Mouse (Mus musculus): ENCODE data around the gene Slc2a4. TPM values are rescaled to one million over a fixed set of nuclear protein-coding genes. Genes with fewer than 3 reads are reported as not detected.

Slc2a4 gene
- polyA plus RNA-seq, 1 experiment from 2014 or later = 12.8 TPM

DNA sequence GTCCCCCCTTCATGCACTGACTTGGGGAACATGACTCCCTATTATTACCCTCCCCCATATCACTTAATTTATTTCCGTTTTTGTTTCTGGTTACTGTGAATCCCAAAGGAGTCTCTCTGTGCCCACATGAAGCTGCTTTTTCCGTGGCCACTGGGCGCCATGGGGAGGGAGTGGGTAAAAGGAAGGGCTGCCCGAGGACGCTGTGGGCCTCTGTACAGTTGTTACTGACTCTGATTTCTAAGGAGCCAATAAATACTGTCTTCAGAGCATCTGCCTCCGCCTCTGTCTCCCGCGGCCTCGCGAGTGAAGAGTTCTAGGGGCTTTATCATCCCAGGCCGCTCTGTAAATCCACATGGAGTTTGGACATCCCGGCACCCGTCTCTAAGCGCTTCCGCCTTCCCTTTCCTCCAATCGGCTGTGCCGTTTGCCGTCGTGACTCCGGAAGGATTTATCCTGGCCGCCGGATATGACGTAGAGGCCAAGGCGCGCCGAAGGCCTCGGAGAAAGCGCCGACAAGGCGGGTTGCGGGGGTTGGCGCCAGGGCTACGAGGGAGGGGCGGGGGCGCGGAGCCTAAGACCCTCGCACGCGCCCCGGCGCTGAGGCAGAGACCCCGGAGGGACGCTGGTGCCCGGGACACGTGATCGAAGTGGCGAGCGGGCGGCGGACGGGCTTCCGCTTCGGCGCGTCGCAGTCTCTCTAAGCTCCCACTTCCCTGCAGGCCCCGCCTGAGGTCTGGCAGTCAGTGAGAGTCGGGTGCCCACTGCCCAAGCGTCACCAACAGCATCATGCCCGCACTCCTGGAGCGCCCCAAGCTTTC lies 34.2 kb downstream of the Slc2a4 start, which contains the start of gene Gps2:
Gps2 (plus strand) TSS at position 335 of the 818 bp plus-strand sequence.
- H3K4me1 ChIP-seq = peaks cover 53% of the 10 kb centered on the region
- WGBS = 2% methylated on average over 61 of the region's 61 CpGs

DNA sequence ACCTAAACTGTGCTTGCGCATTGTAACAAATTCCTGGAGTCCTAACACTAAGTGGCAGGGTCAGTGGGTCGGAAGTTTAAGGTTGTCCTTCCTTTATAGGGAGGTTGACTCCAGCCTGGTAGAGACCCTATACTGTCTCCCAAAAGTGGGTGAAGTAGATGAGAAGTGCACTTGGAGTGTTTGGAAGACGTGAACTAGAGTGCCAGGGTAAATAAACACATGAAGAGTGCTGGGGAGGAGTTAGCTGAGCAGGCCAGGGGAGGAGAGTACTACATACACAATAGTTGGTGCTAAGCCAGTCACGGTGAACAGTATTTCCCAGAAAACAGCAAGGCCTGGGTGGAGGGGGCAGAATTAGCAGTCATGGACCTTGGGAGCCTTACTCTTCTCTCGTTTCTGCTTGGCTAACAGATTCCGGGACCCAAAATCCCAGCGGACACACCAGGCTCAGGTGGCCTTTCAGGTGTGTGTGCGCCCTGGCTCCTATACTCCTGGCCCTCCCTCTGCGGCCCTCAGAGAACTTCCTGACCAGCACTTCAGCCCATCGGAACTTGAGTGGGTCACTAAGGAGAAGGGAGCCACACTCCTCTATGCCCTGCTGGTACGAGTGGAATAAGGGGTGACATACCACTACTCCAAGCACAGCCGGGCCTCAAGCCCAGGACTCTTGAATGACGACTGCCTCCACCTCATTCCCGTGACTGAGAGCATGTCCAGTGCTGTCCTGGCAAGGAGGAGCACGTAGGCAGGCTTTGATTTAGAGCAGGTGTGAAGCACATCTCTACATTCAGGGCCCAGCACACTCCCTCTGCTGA lies 35.1 kb downstream of the Slc2a4 start:
- Histone ChIP-seq H3K27me3 (ENCODE audit: low read depth, poor library complexity, severe bottlenecking) (no peaks in the 10 kb centered on the region), H3K4me1 (peaks cover 46% of the 10 kb centered on the region), H3K4me3 (peak overlapping the region; percentile 97), H3K36me3 (peaks cover 90% of the 10 kb centered on the region), H3K27ac (replicated peaks) (peak overlapping the region; percentile 96), H3K9me3 (replicated peaks) (no peaks in the 10 kb centered on the region)
- 81% methylated on average over 15 of the region's 15 CpGs for whole genome bisulfite sequencing
- no peak for DNase-seq (ENCODE audit: low spot score)

More for the DNA sequence above, 34.2 kb downstream of the Slc2a4 start, which contains the start of gene Gps2:
- Histone ChIP-seq H3K4me3 (peak within 1 kb of the TSS; percentile 97), H3K36me3 (peaks cover 90% of the 10 kb centered on the region), H3K27ac (replicated peaks) (peak within 1 kb of the TSS; percentile 96), H3K9me3 (replicated peaks) (no peaks in the 10 kb centered on the region), H3K27me3 (ENCODE audit: low read depth, poor library complexity, severe bottlenecking) (no peaks in the 10 kb centered on the region)
- peak; percentile 97 for DNase-seq (ENCODE audit: low spot score)

DNA sequence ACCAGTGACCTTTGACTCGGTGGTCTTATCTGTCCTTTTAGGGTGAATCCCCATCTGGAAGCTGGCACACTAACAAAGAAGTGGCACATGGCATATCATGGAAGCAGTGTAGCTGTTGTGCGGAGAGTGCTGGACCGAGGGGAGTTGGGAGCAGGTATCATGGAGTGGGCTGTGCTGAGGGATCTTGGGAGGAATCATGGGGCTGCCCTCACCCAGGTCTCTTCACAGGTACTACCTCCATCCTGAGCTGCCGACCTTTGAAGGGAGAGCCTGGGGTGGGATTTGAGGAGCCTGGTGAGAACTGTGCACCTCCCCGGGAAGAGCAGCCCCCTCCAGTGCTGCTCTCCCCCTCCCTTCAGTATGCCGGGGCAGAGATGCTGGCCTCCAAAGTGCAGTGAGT lies 36.3 kb downstream of the Slc2a4 start:
- Histone ChIP-seq H3K9me3 (replicated peaks) (no peaks in the 10 kb centered on the region), H3K27me3 (ENCODE audit: low read depth, poor library complexity, severe bottlenecking) (no peaks in the 10 kb centered on the region), H3K4me1 (peaks cover 37% of the 10 kb centered on the region), H3K27ac (replicated peaks) (no peak overlapping the region), H3K4me3 (no peak overlapping the region), H3K36me3 (peaks cover 90% of the 10 kb centered on the region)
- 94% methylated on average over 6 of the region's 6 CpGs for WGBS
- no peak for DNase-seq (ENCODE audit: low spot score)

DNA sequence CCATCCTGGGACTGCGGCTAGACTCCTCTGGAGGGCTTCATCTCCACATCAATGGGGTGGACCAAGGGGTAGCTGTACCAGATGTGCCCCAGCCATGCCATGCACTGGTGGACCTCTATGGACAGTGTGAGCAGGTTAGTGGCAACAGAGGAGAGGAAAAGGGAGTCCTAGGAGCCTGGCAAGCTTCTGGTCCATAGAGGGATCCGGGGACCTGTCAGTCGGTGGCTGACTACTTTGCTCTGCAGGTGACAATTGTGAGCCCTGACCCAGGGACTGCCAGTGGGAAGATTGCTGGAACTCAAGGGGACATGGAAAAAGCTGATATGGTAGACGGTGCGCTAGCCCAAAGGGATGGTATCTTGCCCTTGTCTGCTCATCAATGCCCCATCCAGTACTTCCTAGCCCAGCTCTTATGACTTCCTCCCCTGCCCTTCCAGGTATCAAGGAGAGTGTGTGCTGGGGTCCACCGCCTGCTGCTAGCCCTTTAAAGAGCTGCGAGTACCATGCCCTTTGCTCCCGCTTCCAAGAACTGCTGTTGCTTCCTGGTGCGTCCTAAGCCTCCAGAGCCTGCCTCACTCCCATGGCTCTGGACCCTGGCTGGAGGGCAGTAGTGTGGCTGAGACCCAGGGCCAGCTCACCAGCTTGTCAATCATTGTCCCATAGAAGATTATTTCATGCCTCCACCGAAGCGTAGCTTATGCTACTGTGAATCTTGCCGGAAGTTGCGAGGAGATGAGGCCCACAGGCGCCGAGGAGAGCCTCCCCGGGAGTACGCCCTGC lies 37.0 kb downstream of the Slc2a4 start:
- Histone ChIP-seq H3K27ac (replicated peaks) (no peak overlapping the region), H3K9me3 (replicated peaks) (no peaks in the 10 kb centered on the region), H3K27me3 (ENCODE audit: low read depth, poor library complexity, severe bottlenecking) (no peaks in the 10 kb centered on the region), H3K4me1 (peaks cover 29% of the 10 kb centered on the region), H3K36me3 (peaks cover 90% of the 10 kb centered on the region), H3K4me3 (0 out of 2 replicates have a peak overlapping the region, but pooled peaks have one; percentile 1)
- 93% methylated on average over 17 of the region's 17 CpGs for WGBS
- no peak for DNase-seq (ENCODE audit: low spot score)

DNA sequence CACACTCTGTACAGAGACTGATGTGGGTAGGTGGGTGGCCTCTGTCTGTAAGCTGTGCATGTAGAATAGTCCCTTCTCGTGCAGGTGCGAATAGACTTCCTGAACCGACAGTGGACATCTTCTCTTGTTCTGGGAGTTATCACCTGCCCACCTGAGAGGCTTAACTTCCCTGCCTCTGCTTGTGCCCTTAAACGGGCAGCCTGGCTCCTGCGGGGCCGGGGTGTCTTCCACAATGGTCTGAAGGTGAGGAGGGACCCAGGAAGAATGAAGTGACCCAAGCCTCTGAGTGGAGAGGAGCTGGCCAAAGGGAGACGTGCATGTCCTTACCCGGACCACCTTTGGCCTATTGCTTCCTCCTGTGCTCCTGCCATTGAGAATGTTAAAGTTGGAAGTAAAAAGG lies 37.8 kb downstream of the Slc2a4 start:
- H3K27me3 ChIP-seq (ENCODE audit: low read depth, poor library complexity, severe bottlenecking) = no peaks in the 10 kb centered on the region
- no peak for DNase-seq (ENCODE audit: low spot score)
- H3K36me3 ChIP-seq = peaks cover 90% of the 10 kb centered on the region
- no peaks in the 10 kb centered on the region for H3K9me3 ChIP-seq (replicated peaks)
- peaks cover 21% of the 10 kb centered on the region for H3K4me1 ChIP-seq
- H3K4me3 ChIP-seq = peak overlapping the region; percentile 1; the same call in 1 of the 2 replicates
- no peak overlapping the region for H3K27ac ChIP-seq (replicated peaks)
- WGBS = 93% methylated on average over 8 of the region's 8 CpGs

DNA sequence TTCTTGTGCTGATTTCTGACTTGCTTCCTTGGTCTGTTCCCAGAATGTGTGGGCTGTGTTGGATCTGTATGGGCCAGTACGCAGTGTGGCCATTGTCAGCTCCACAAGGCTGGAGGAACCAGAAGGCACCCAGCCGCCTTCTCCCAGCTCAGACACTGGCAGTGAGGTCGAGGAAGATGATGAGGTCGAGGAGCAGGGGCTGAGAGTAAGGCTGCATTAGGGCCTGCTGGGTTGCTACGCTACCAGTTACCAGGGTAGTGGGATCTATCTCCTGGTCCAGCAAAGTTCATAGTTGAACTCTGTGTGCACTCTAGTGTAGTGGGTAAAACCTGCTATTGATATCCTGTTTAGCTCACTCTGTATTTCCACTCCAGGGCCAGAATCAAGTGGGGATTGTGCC lies 38.8 kb downstream of the Slc2a4 start:
- WGBS = 92% methylated on average over 5 of the region's 5 CpGs
- Histone ChIP-seq H3K27ac (replicated peaks) (no peak overlapping the region), H3K27me3 (ENCODE audit: low read depth, poor library complexity, severe bottlenecking) (no peaks in the 10 kb centered on the region), H3K36me3 (peaks cover 94% of the 10 kb centered on the region), H3K9me3 (replicated peaks) (no peaks in the 10 kb centered on the region), H3K4me1 (peaks cover 11% of the 10 kb centered on the region), H3K4me3 (no peak overlapping the region)
- no peak for DNase-seq (ENCODE audit: low spot score)

DNA sequence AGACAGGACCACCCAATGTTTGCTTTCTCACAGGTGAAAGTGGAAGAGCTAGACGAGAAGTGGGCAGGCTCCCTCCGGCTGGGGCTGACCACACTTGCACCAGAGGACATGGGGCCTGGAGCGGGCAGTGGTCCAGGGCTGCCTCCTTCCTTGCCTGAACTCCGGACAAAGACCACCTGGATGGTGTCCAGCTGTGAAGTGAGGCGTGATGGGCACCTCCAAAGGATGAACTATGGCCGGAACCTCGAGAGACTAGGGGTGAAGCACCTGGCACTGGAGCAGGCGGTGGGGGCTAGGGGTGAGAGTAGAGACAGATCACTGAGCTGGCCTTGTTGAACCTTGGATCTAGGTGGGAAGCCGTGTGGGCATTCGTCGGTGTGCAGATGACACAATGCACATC lies 39.3 kb downstream of the Slc2a4 start:
- no peaks in the 10 kb centered on the region for H3K27me3 ChIP-seq (ENCODE audit: low read depth, poor library complexity, severe bottlenecking)
- 94% methylated on average over 11 of the region's 11 CpGs for WGBS
- H3K4me3 ChIP-seq = no peak overlapping the region
- H3K27ac ChIP-seq (replicated peaks) = no peak overlapping the region
- DNase-seq (ENCODE audit: low spot score) = no peak
- H3K9me3 ChIP-seq (replicated peaks) = no peaks in the 10 kb centered on the region
- H3K4me1 ChIP-seq = peaks cover 10% of the 10 kb centered on the region
- peaks cover 100% of the 10 kb centered on the region for H3K36me3 ChIP-seq

DNA sequence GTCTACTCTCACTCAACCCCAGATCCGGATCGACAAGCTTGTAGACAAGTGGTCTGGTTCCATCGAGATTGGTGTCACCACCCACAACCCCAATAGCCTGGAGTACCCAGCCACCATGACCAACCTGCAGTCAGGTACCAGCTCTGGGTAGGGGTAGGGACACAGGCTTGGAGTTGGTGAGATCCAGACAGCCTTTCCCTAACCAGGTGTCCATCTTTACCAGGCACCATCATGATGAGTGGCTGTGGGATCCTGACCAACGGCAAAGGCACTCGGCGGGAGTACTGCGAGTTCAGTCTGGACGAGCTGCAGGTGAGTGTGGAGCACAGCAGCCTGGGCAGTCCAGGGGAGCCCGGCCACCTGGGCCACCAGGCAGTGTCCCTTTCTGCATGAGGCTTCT lies 43.7 kb downstream of the Slc2a4 start:
- Histone ChIP-seq H3K9me3 (replicated peaks) (no peaks in the 10 kb centered on the region), H3K27me3 (ENCODE audit: low read depth, poor library complexity, severe bottlenecking) (no peaks in the 10 kb centered on the region), H3K27ac (replicated peaks) (no peak overlapping the region), H3K36me3 (peaks cover 65% of the 10 kb centered on the region), H3K4me1 (peaks cover 32% of the 10 kb centered on the region), H3K4me3 (peak overlapping the region; percentile 8; the same call in 1 of the 2 replicates)
- DNase-seq (ENCODE audit: low spot score) = no peak
- 97% methylated on average over 9 of the region's 9 CpGs for WGBS

DNA sequence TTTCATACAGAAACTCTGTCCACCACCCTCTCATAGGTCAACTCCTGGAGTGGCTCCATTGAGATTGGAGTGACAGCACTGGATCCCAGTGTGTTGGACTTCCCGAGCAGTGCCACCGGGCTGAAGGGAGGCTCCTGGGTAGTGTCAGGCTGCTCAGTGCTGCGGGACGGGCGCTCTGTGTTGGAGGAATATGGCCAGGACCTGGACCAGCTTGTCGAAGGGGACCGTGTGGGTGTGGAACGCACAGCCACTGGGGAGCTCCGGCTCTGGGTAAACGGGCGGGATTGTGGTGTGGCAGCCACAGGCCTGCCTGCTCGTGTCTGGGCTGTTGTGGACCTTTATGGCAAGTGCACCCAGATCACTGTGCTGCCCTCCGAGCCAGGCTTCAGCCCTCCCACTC lies 45.0 kb downstream of the Slc2a4 start:
- DNase-seq (ENCODE audit: low spot score) = no peak
- Histone ChIP-seq H3K27ac (replicated peaks) (no peak overlapping the region), H3K27me3 (ENCODE audit: low read depth, poor library complexity, severe bottlenecking) (no peaks in the 10 kb centered on the region), H3K4me3 (peak overlapping the region; percentile 91), H3K36me3 (peaks cover 51% of the 10 kb centered on the region), H3K4me1 (peaks cover 45% of the 10 kb centered on the region), H3K9me3 (replicated peaks) (no peaks in the 10 kb centered on the region)
- WGBS = 91% methylated on average over 13 of the region's 13 CpGs

DNA sequence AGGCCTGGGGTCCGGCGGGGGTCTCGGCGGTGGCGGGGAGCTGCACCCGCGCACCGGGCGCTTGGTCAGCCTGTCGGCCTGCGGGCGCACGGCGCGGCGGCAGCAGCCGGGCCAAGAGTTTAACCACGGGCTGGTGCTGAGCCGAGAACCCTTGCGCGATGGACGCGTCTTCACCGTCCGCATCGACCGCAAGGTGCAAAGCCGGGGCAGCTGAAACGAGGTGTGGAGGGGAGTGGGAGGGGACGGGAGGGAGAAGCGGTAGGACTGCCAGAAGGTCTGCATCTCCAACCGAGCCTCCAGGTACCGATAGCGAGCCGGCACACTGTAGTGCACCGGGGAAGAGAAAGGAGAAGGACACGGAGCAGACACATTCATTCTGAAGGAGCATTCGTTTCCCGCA lies 46.0 kb downstream of the Slc2a4 start:
- peaks cover 51% of the 10 kb centered on the region for H3K4me1 ChIP-seq
- no peaks in the 10 kb centered on the region for H3K27me3 ChIP-seq (ENCODE audit: low read depth, poor library complexity, severe bottlenecking)
- H3K4me3 ChIP-seq = peak overlapping the region; percentile 91
- no peaks in the 10 kb centered on the region for H3K9me3 ChIP-seq (replicated peaks)
- WGBS = under 1% methylated on average over 39 of the region's 39 CpGs
- H3K27ac ChIP-seq (replicated peaks) = peak overlapping the region; percentile 100
- peaks cover 46% of the 10 kb centered on the region for H3K36me3 ChIP-seq
- no peak for DNase-seq (ENCODE audit: low spot score)

DNA sequence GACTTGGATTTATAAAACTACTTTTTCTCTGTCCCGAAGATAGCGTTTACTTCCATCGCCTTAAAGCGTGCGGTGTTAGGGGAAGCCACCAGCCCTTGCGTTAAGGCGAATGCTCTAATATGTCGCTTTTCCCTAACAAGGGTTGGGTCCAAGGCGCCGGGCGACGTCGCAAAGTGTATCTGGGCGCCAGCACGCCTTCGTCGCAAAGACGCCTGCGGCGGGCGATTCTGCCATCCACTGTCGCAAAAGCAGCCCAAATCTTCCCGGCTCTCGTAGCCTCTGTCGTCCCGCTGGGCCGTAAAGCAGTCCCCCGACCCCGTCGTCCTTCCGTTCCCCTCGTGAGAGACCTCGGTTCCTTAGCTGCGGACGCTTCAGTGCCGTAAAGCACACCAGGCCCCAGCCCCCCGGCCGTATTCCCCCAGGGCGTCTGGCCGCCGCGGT lies 46.6 kb downstream of the Slc2a4 start:
- Histone ChIP-seq H3K27me3 (ENCODE audit: low read depth, poor library complexity, severe bottlenecking) (no peaks in the 10 kb centered on the region), H3K27ac (replicated peaks) (peak overlapping the region; percentile 100), H3K4me1 (peaks cover 51% of the 10 kb centered on the region), H3K4me3 (peak overlapping the region; percentile 91), H3K36me3 (peaks cover 41% of the 10 kb centered on the region), H3K9me3 (replicated peaks) (no peaks in the 10 kb centered on the region)
- under 1% methylated on average over 42 of the region's 42 CpGs for WGBS
- DNase-seq (ENCODE audit: low spot score) = peak; percentile 97
